Mouse (Mus musculus): ENCODE data around the gene Map3k3. TPM values are rescaled to one million over a fixed set of nuclear protein-coding genes. Genes with fewer than 3 reads are reported as not detected.

Gene Map3k3
- polyA plus RNA-seq, 1 experiment, result 11.3 TPM

DNA sequence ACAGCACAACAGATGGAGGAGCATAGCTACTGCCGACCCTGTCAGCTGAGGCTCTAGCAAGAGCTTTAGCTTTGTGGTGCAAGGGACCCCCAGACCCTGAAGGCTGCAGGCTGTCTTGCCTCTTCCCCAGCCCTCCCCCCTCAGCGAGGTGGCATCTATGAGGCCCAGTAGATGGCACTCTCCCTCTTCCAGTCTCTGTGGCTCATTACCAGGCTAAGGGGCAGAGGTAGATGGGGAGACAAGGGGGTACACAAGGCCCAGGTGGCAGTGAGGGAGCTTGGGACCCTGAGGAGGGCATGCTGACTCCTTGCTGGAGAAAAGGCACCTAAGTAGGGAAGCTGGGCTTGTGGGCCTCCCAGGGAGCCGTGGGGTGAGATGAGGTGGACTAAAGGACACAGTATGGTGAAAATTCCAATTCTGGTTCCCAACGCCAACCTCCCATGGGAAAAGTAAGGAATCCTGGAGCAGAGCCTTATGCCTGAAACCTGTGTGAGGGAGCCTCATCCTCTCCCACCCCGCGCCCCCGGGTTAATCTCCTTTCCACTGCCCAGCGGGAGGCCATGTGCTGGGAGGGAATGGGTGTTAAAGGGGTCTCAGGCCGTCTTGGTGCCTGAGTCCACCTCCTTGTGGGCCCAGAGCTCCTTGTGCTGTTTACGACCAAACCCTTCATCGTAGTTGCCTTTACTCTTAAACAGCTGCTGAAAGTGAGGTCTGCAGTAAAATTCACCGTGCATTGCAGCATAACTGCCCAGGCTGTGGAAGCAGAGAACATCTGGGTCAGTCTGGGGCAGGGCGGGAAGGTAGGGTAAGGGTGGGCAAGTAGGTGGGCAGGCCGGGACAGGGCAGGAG is 73.9 kb downstream of the Map3k3 start:
- no peaks in the 10 kb centered on the region; the same call in 1 of the 2 replicates for H3K36me3 ChIP-seq (ENCODE audit: control insufficient read depth, insufficient read depth, low read length)

DNA sequence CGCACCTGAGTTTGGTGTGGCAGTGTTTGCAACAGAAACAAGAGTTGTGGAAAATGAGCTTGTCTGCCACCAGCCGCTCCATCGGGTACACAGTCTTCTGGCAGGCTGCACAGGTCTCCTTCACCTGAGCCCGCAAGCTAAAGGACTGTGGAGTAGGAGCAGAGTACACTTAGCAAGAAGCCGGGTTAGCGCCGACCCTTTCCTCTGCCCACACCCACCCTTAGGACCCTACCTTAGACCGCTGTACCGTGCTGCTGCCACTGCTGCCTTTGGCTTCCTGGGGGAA is 74.5 kb downstream of the Map3k3 start:
- peaks cover 22% of the 10 kb centered on the region for H3K4me1 ChIP-seq (ENCODE audit: control insufficient read depth, insufficient read depth, low read length)
- peak overlapping the region; percentile 87 for H3K4me3 ChIP-seq (ENCODE audit: control insufficient read depth, low read depth, low read length)
- no peaks in the 10 kb centered on the region; the same call in 1 of the 2 replicates for H3K36me3 ChIP-seq (ENCODE audit: control insufficient read depth, insufficient read depth, low read length)
- H3K27ac ChIP-seq (ENCODE audit: control insufficient read depth, insufficient read depth, low read depth, low read length), result peak overlapping the region; percentile 79
- H3K27me3 ChIP-seq (ENCODE audit: control insufficient read depth, insufficient read depth, low read length), result no peaks in the 10 kb centered on the region
- TF ChIP-seq CTCF (IDR thresholded peaks at IDR 0.05; ENCODE audit: control insufficient read depth, insufficient read depth, insufficient replicate concordance, low read depth, low read length) (no peak), POLR2A (IDR thresholded peaks at IDR 0.05; ENCODE audit: control insufficient read depth, low read depth, low read length) (no peak)

More for the DNA sequence above, 73.9 kb downstream of the Map3k3 start:
- H3K27ac ChIP-seq (ENCODE audit: control insufficient read depth, insufficient read depth, low read depth, low read length), result no peak overlapping the region; the same call in 1 of the 2 replicates
- H3K4me3 ChIP-seq (ENCODE audit: control insufficient read depth, low read depth, low read length), result peak overlapping the region; percentile 87
- peaks cover 22% of the 10 kb centered on the region for H3K4me1 ChIP-seq (ENCODE audit: control insufficient read depth, insufficient read depth, low read length)
- H3K27me3 ChIP-seq (ENCODE audit: control insufficient read depth, insufficient read depth, low read length), result no peaks in the 10 kb centered on the region
- TF ChIP-seq CTCF (IDR thresholded peaks at IDR 0.05; ENCODE audit: control insufficient read depth, insufficient read depth, insufficient replicate concordance, low read depth, low read length) (no peak), POLR2A (IDR thresholded peaks at IDR 0.05; ENCODE audit: control insufficient read depth, low read depth, low read length) (no peak)

DNA sequence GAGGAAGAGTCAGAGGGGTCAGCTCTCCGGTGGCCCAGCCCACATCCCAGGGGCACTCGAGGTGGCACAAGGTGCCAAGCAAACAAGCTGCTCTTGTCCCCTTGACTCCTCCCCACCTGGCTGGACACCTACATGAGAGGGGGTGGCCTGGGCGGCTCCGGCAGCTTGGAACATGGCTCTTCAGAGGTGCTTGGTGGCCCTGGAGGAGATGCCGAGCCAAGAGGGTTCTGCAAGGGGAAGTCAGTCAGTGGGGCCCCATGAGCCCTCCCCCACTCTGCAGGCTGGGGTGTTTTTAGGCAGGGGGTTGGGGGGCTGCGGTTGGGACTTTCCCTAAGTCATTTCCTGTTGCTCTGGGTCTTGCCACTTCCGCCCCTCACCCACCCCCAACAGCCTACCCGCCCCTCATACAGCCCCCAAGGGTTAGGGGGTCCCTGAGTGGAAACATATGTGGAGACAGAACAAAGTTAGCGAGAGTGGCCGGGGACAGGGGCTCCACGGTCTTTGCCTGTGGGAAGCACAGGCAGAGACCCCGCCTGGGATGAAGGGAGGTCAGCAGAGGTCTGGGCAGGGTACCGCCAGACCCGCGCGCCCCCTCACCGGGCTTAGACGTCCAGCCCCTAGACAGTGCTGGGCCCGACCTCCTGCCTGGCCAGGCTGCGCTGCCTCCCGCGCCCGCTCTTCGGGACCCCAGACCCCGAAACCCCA is 75.0 kb downstream of the Map3k3 start:
- Histone ChIP-seq H3K27ac (ENCODE audit: control insufficient read depth, insufficient read depth, low read depth, low read length) (peak overlapping the region; percentile 93), H3K27me3 (ENCODE audit: control insufficient read depth, insufficient read depth, low read length) (no peaks in the 10 kb centered on the region), H3K4me1 (ENCODE audit: control insufficient read depth, insufficient read depth, low read length) (peaks cover 22% of the 10 kb centered on the region), H3K4me3 (ENCODE audit: control insufficient read depth, low read depth, low read length) (peak overlapping the region; percentile 87), H3K36me3 (ENCODE audit: control insufficient read depth, insufficient read depth, low read length) (no peaks in the 10 kb centered on the region)
- TF ChIP-seq POLR2A (IDR thresholded peaks at IDR 0.05; ENCODE audit: control insufficient read depth, low read depth, low read length) (no peak), CTCF (IDR thresholded peaks at IDR 0.05; ENCODE audit: control insufficient read depth, insufficient read depth, insufficient replicate concordance, low read depth, low read length) (no peak)

DNA sequence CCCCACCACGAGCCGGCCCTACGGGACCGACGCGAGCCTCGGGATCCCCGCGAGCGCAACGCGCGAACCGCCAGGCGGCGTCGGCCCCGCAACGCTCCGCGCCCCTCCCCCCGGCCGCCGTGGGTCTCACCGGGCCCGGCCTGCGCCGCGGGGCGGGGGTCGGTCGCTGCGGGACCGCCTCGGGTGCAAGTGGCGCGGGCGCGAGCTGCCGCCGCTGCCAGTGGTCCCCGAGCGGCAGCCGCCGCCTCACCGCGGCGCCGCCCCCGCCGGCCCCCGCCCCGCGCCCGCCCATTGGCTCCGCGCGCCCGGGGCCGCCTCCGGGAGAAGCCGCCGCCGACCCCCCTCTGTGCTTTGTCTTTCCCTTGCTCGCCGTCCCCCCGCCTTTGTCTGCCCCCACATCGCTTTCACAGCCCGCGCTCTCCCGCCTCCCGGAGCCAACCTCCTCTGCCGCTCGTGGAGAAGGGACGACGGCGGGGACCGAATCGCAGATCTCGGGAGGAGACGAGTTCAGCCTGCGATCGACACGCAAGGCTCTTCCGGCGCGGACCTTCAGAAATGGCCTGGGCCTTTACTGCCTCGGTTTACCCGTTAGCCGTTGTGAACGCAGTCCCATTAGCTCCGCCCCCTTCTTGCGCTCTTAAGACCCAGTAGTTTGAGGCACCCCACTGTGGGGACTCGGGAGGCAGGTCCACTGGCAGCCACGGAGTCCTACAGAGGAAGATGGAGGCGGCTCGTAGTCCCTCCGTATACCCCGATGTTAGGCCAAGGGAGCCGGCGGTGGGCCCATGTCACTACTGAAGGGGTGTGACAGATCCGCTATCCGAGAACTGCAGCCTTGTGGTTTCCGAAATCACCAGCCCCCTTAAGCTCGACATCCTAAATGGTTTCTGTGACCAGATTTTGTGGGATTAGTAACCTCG is 75.8 kb downstream of the Map3k3 start:
- no peaks in the 10 kb centered on the region for H3K36me3 ChIP-seq (ENCODE audit: control insufficient read depth, insufficient read depth, low read length)
- H3K27me3 ChIP-seq (ENCODE audit: control insufficient read depth, insufficient read depth, low read length), result no peaks in the 10 kb centered on the region
- peak; percentile 52 for TF ChIP-seq POLR2A (IDR thresholded peaks at IDR 0.05; ENCODE audit: control insufficient read depth, low read depth, low read length)
- no peak for TF ChIP-seq CTCF (IDR thresholded peaks at IDR 0.05; ENCODE audit: control insufficient read depth, insufficient read depth, insufficient replicate concordance, low read depth, low read length)
- peaks cover 22% of the 10 kb centered on the region for H3K4me1 ChIP-seq (ENCODE audit: control insufficient read depth, insufficient read depth, low read length)
- peak overlapping the region; percentile 87 for H3K4me3 ChIP-seq (ENCODE audit: control insufficient read depth, low read depth, low read length)
- peak overlapping the region; percentile 93 for H3K27ac ChIP-seq (ENCODE audit: control insufficient read depth, insufficient read depth, low read depth, low read length)

DNA sequence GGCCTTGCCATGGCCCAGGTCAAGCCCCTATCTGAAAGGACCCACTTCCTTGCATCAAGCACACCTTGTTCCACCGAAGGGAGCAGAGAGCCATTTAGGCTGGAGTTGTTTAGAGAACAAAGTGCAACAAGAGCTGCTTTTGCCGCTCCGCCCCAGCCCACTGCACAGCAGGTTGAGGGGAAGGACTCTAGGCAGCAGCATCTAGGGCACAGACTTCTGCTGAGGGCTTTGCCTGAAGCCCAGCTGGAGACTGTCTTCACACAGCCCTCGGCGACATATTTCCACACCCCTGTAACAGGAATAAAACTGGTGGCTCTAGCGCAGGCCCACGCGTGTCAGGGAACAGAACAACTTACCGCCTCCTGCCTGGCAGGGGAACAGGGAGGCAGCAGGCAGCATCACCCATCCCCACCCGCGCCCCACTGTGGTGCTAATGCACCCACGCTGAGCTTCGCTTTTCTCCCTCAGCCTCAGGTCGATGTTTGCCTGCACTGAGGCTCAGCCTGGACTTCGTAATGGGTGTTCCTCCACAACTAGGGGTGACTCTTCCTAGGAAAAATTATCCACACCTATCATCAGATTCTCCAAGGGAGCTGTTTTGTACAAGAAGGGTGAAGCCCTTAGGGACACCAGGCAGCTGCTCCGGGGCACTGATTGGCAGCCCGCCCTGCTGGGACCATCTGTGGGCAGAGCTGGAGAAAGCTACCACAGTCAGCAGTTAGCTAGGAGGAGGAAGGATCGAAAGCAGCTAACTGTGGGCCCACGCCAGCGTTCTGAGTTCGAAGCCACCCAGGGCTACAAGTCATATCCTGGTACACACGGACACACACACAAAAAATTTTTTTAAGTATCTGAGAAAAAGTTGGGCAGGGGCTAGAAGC is 76.7 kb downstream of the Map3k3 start, which contains the start of the genes Gm10840 and Limd2:
TSS of gene Gm10840 (plus strand) at position 10 of the 881 bp plus-strand sequence.
TSS of gene Limd2 (minus strand) at position 20 of the 881 bp plus-strand sequence.
- Histone ChIP-seq H3K4me1 (ENCODE audit: control insufficient read depth, insufficient read depth, low read length) (peaks cover 22% of the 10 kb centered on the region), H3K4me3 (ENCODE audit: control insufficient read depth, low read depth, low read length) (peak within 1 kb of the TSS; percentile 87), H3K36me3 (ENCODE audit: control insufficient read depth, insufficient read depth, low read length) (no peaks in the 10 kb centered on the region), H3K27me3 (ENCODE audit: control insufficient read depth, insufficient read depth, low read length) (no peaks in the 10 kb centered on the region), H3K27ac (ENCODE audit: control insufficient read depth, insufficient read depth, low read depth, low read length) (peak within 1 kb of the TSS; percentile 93)
- no peak for TF ChIP-seq CTCF (IDR thresholded peaks at IDR 0.05; ENCODE audit: control insufficient read depth, insufficient read depth, insufficient replicate concordance, low read depth, low read length)
- peak; percentile 23; the same call in 1 of the 2 replicates for TF ChIP-seq POLR2A (IDR thresholded peaks at IDR 0.05; ENCODE audit: control insufficient read depth, low read depth, low read length)

DNA sequence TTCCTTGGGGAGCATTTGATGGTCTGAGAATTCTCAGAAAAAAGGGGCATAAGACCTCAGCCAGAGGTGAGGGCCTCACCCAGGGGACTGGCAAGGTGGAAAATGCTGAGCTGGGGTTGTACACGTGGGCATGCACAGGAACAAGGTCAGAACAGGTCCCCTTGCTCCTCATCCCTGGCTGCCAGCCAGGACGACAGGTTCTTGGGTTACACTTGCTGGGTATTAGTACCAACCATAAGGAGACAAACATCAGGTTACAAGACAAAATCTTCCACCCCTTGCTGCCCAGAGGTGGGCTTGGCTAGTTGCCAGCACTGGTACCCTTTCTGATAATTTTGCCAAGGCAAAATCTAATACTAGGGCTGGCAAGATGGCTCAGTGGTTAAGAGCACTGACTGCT is 77.8 kb downstream of the Map3k3 start:
- H3K4me1 ChIP-seq (ENCODE audit: control insufficient read depth, insufficient read depth, low read length), result peaks cover 22% of the 10 kb centered on the region
- H3K36me3 ChIP-seq (ENCODE audit: control insufficient read depth, insufficient read depth, low read length), result no peaks in the 10 kb centered on the region
- H3K27ac ChIP-seq (ENCODE audit: control insufficient read depth, insufficient read depth, low read depth, low read length), result no peak overlapping the region
- TF ChIP-seq CTCF (IDR thresholded peaks at IDR 0.05; ENCODE audit: control insufficient read depth, insufficient read depth, insufficient replicate concordance, low read depth, low read length) (no peak), POLR2A (IDR thresholded peaks at IDR 0.05; ENCODE audit: control insufficient read depth, low read depth, low read length) (no peak)
- H3K27me3 ChIP-seq (ENCODE audit: control insufficient read depth, insufficient read depth, low read length), result no peaks in the 10 kb centered on the region
- no peak overlapping the region for H3K4me3 ChIP-seq (ENCODE audit: control insufficient read depth, low read depth, low read length)

Data from testis, adult 2 months (tissue).